Mouse (Mus musculus): ENCODE measurements around the gene Krt27. TPM values are rescaled to one million over a fixed set of nuclear protein-coding genes. Genes with fewer than 3 reads are reported as not detected.

The Krt27 gene
- polyA plus RNA-seq, 1 experiment from 2014 or later = not detected

DNA sequence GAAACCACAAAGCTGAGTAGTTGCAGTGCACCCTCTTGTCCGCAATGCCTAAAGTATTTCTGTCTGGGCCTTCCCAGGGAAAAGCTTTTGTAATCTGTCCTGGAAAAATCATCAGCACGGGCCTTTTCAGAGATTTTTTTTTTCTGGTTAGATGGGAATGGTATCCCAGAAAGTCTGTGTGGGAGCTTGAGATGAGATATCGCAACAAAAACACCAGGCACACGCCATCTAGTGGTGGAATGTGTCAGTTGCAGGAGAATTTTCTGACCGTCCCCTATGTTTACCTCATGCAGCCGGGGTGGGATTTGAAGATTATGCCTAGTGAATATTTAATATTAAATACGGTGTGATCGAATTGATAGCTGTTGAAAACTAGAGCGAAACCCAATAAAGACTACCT lies 13.5 kb upstream of the Krt27 start:
- Histone ChIP-seq H3K27me3 (ENCODE audit: control insufficient read depth, insufficient read depth, low read length) (no peaks in the 10 kb centered on the region), H3K4me3 (ENCODE audit: low read depth, low read length) (no peak overlapping the region), H3K9ac (ENCODE audit: low read depth, low read length) (no peak overlapping the region), H3K4me1 (replicated peaks; ENCODE audit: control insufficient read depth, insufficient read depth, low read length) (no peaks in the 10 kb centered on the region), H3K9me3 (ENCODE audit: control insufficient read depth, low read length) (no peaks in the 10 kb centered on the region), H3K36me3 (ENCODE audit: control insufficient read depth, insufficient read depth, low read length) (no peaks in the 10 kb centered on the region), H3K27ac (ENCODE audit: low read depth, low read length) (no peak overlapping the region), H3K4me2 (replicated peaks; ENCODE audit: low read depth, low read length) (no peak overlapping the region)
- peak; percentile 78 for DNase-seq (ENCODE audit: low spot score)
- 25% methylated on average over 9 of the region's 9 CpGs for WGBS
- no peak for ATAC-seq (ENCODE audit: low FRiP score)

GRCm38 (mm10) chr11:99361423-99361822 lies 10.5 kb upstream of the Krt27 start:
- no peak overlapping the region for H3K4me2 ChIP-seq (replicated peaks; ENCODE audit: low read depth, low read length)
- WGBS = 88% methylated on average over 8 of the region's 8 CpGs
- no peaks in the 10 kb centered on the region for H3K9me3 ChIP-seq (ENCODE audit: control insufficient read depth, low read length)
- DNase-seq (ENCODE audit: low spot score) (no peak), ATAC-seq (ENCODE audit: low FRiP score) (no peak)
- H3K4me1 ChIP-seq (replicated peaks; ENCODE audit: control insufficient read depth, insufficient read depth, low read length) = no peaks in the 10 kb centered on the region
- H3K27ac ChIP-seq (ENCODE audit: low read depth, low read length) = no peak overlapping the region
- H3K36me3 ChIP-seq (ENCODE audit: control insufficient read depth, insufficient read depth, low read length) = no peaks in the 10 kb centered on the region
- no peak overlapping the region for H3K4me3 ChIP-seq (ENCODE audit: low read depth, low read length)
- H3K27me3 ChIP-seq (ENCODE audit: control insufficient read depth, insufficient read depth, low read length) = no peaks in the 10 kb centered on the region
- no peak overlapping the region for H3K9ac ChIP-seq (ENCODE audit: low read depth, low read length)

DNA sequence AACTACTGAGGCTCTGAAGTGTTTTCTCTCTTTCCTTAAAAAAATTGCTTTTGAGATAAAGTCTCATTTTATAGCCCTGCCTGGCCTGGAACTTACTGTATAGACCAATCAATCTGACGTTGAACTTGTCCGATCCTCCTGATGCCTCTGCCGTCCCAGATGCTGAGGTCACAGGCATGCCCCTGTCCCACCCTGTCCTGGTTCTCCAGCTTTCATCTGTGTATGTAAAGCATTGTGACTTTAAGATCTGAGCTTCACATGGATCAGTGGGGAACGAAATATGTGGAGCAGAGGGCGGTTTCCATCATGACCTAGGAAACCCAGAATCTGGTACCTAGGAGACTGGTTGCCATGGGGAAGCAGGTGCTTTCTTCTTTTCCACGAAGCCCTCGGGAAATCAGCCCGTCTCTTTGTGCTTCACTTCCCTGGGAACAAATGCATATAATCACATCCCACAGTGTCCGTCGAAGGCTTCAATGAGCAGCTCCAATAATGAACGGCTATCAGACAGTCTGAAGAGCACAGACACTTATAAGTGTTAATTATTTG lies 11.5 kb downstream of the Krt27 start:
- H3K4me2 ChIP-seq (replicated peaks; ENCODE audit: low read depth, low read length) = no peak overlapping the region
- H3K4me3 ChIP-seq (ENCODE audit: low read depth, low read length) = no peak overlapping the region
- DNase-seq (ENCODE audit: low spot score) (peak; percentile 75), ATAC-seq (ENCODE audit: low FRiP score) (peak; percentile 63; the same call in 1 of the 2 replicates)
- peak overlapping the region; percentile 24; the same call in 1 of the 2 replicates for H3K27ac ChIP-seq (ENCODE audit: low read depth, low read length)
- no peaks in the 10 kb centered on the region for H3K9me3 ChIP-seq (ENCODE audit: control insufficient read depth, low read length)
- H3K36me3 ChIP-seq (ENCODE audit: control insufficient read depth, insufficient read depth, low read length) = no peaks in the 10 kb centered on the region
- no peaks in the 10 kb centered on the region for H3K4me1 ChIP-seq (replicated peaks; ENCODE audit: control insufficient read depth, insufficient read depth, low read length)
- H3K27me3 ChIP-seq (ENCODE audit: control insufficient read depth, insufficient read depth, low read length) = no peaks in the 10 kb centered on the region
- WGBS = 40% methylated on average over 11 of the region's 11 CpGs
- no peak overlapping the region for H3K9ac ChIP-seq (ENCODE audit: low read depth, low read length)

DNA sequence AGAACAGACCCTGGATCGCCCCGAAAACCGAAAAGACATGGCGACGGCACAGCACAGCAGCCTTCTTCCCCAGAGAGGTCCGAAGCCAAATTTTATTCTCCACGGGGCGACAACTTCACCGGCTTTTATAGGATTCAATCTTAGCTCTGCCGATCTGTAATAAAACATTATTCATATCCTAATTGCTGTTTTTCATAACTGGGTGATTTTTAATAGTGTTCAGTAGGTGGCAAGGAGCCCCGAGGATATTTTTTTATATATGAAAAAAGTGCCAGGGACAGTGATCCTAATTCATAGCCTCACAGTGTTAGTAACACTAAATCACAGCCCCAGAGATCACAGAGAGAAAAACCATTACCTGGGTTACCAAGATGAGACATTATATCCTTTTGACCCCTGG lies 13.0 kb downstream of the Krt27 start, which contains the start of gene Krt26:
TSS of gene Krt26 (minus strand) at position 101 of the 400 bp plus-strand sequence.
- no peak for ATAC-seq (ENCODE audit: low FRiP score)
- no peak within 1 kb of the TSS for H3K9ac ChIP-seq (ENCODE audit: low read depth, low read length)
- no peaks in the 10 kb centered on the region for H3K9me3 ChIP-seq (ENCODE audit: control insufficient read depth, low read length)
- no peak for DNase-seq (ENCODE audit: low spot score)
- no peaks in the 10 kb centered on the region for H3K36me3 ChIP-seq (ENCODE audit: control insufficient read depth, insufficient read depth, low read length)
- H3K4me2 ChIP-seq (replicated peaks; ENCODE audit: low read depth, low read length) = no peak within 1 kb of the TSS
- no peaks in the 10 kb centered on the region for H3K27me3 ChIP-seq (ENCODE audit: control insufficient read depth, insufficient read depth, low read length)
- no peaks in the 10 kb centered on the region for H3K4me1 ChIP-seq (replicated peaks; ENCODE audit: control insufficient read depth, insufficient read depth, low read length)
- whole genome bisulfite sequencing = 91% methylated on average over 11 of the region's 11 CpGs
- H3K27ac ChIP-seq (ENCODE audit: low read depth, low read length) = no peak within 1 kb of the TSS
- H3K4me3 ChIP-seq (ENCODE audit: low read depth, low read length) = no peak within 1 kb of the TSS

DNA sequence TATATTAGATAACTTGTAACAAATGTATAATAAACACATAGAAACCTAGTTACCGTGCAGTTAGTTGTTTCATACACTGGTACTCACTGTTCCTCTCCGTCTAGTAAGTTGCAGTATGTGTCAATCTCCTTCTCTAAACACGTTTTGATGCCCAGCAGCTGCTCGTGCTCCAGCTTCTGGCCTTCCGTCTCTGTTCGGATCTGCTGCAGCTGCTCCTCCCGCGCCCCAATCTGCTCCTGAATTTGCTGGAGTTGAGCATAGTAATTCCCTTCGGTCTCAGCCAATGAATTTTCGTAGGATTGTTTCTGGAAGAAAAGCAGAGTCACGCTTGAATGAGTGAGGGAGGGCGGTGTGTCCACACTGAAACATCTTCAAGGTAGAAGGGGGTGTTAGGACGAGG lies 17.5 kb downstream of the Krt27 start:
- no peaks in the 10 kb centered on the region for H3K27me3 ChIP-seq (ENCODE audit: control insufficient read depth, insufficient read depth, low read length)
- DNase-seq (ENCODE audit: low spot score) = no peak

GRCm38 (mm10) chr11:99329655-99330054 lies 21.2 kb downstream of the Krt27 start:
- no peak overlapping the region for H3K4me2 ChIP-seq (replicated peaks; ENCODE audit: low read depth, low read length)
- H3K9ac ChIP-seq (ENCODE audit: low read depth, low read length) = no peak overlapping the region
- H3K36me3 ChIP-seq (ENCODE audit: control insufficient read depth, insufficient read depth, low read length) = no peaks in the 10 kb centered on the region
- H3K9me3 ChIP-seq (ENCODE audit: control insufficient read depth, low read length) = no peaks in the 10 kb centered on the region
- H3K27me3 ChIP-seq (ENCODE audit: control insufficient read depth, insufficient read depth, low read length) = no peaks in the 10 kb centered on the region
- H3K4me3 ChIP-seq (ENCODE audit: low read depth, low read length) = no peak overlapping the region
- no peaks in the 10 kb centered on the region for H3K4me1 ChIP-seq (replicated peaks; ENCODE audit: control insufficient read depth, insufficient read depth, low read length)
- ATAC-seq (ENCODE audit: low FRiP score) (no peak), DNase-seq (ENCODE audit: low spot score) (no peak)
- 74% methylated on average over 2 of the region's 2 CpGs for WGBS
- H3K27ac ChIP-seq (ENCODE audit: low read depth, low read length) = no peak overlapping the region

More for the DNA sequence above, 17.5 kb downstream of the Krt27 start:
- H3K4me3 ChIP-seq (ENCODE audit: low read depth, low read length) = no peak overlapping the region
- no peaks in the 10 kb centered on the region for H3K4me1 ChIP-seq (replicated peaks; ENCODE audit: control insufficient read depth, insufficient read depth, low read length)
- 70% methylated on average over 13 of the region's 13 CpGs for WGBS
- no peak for ATAC-seq (ENCODE audit: low FRiP score)
- no peak overlapping the region for H3K9ac ChIP-seq (ENCODE audit: low read depth, low read length)
- H3K4me2 ChIP-seq (replicated peaks; ENCODE audit: low read depth, low read length) = no peak overlapping the region
- no peaks in the 10 kb centered on the region for H3K36me3 ChIP-seq (ENCODE audit: control insufficient read depth, insufficient read depth, low read length)
- H3K9me3 ChIP-seq (ENCODE audit: control insufficient read depth, low read length) = no peaks in the 10 kb centered on the region
- no peak overlapping the region for H3K27ac ChIP-seq (ENCODE audit: low read depth, low read length)

DNA sequence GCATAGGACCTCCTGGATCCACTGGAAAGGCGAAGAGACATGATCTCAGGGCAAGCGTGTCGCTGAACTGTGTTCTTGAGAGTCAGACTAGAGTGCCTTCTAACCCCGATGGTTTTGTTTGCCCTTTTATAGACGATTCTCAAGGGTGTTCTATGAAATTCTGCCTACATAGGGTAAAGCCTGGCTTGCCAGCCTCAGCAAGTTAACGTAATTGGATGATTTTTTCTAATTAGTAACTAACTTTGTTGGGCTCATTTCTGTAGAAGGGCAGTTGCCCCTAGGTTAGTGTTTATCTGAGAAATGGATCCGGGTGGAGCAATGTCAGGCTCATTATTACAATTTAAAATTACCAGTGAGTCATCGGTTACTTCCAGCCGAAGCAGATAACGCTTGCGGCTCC lies 28.1 kb downstream of the Krt27 start, which contains the start of gene Krt25:
TSS of gene Krt25 (minus strand) at position 101 of the 400 bp plus-strand sequence.
- DNase-seq (ENCODE audit: low spot score) (no peak), ATAC-seq (ENCODE audit: low FRiP score) (no peak)
- H3K27me3 ChIP-seq (ENCODE audit: control insufficient read depth, insufficient read depth, low read length) = no peaks in the 10 kb centered on the region
- H3K9ac ChIP-seq (ENCODE audit: low read depth, low read length) = no peak within 1 kb of the TSS
- H3K9me3 ChIP-seq (ENCODE audit: control insufficient read depth, low read length) = no peaks in the 10 kb centered on the region
- H3K4me2 ChIP-seq (replicated peaks; ENCODE audit: low read depth, low read length) = no peak within 1 kb of the TSS
- H3K4me3 ChIP-seq (ENCODE audit: low read depth, low read length) = no peak within 1 kb of the TSS
- 90% methylated on average over 11 of the region's 11 CpGs for WGBS
- H3K27ac ChIP-seq (ENCODE audit: low read depth, low read length) = no peak within 1 kb of the TSS
- H3K4me1 ChIP-seq (replicated peaks; ENCODE audit: control insufficient read depth, insufficient read depth, low read length) = no peaks in the 10 kb centered on the region
- no peaks in the 10 kb centered on the region for H3K36me3 ChIP-seq (ENCODE audit: control insufficient read depth, insufficient read depth, low read length)

DNA sequence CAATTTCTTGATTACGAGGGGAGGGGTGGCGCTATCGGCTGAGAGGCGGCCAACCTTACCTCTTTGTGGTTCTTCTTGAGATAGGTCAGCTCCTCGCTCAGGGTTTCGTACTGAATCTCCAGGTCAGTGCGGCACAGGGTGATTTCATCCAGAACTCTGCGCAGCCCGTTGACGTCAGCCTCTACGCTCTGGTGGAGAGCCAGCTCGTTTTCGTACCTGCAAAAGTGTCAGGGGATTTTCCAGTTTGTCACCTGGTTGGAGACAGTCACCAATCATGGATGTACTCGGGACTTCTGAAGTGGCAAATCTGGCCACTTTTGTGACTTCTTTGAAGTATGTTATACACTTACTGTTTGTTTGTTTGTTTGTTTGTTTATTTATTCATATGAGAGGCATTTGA lies 29.8 kb downstream of the Krt27 start:
- Histone ChIP-seq H3K4me3 (ENCODE audit: low read depth, low read length) (no peak overlapping the region), H3K9me3 (ENCODE audit: control insufficient read depth, low read length) (no peaks in the 10 kb centered on the region), H3K9ac (ENCODE audit: low read depth, low read length) (no peak overlapping the region), H3K4me2 (replicated peaks; ENCODE audit: low read depth, low read length) (no peak overlapping the region), H3K4me1 (replicated peaks; ENCODE audit: control insufficient read depth, insufficient read depth, low read length) (no peaks in the 10 kb centered on the region), H3K27me3 (ENCODE audit: control insufficient read depth, insufficient read depth, low read length) (no peaks in the 10 kb centered on the region), H3K27ac (ENCODE audit: low read depth, low read length) (no peak overlapping the region), H3K36me3 (ENCODE audit: control insufficient read depth, insufficient read depth, low read length) (no peaks in the 10 kb centered on the region)
- 92% methylated on average over 14 of the region's 14 CpGs for WGBS
- ATAC-seq (ENCODE audit: low FRiP score) (no peak), DNase-seq (ENCODE audit: low spot score) (no peak)

GRCm38 (mm10) chr11:99319127-99319526 lies 31.8 kb downstream of the Krt27 start:
- DNase-seq (ENCODE audit: low spot score) (no peak), ATAC-seq (ENCODE audit: low FRiP score) (no peak)
- Histone ChIP-seq H3K36me3 (ENCODE audit: control insufficient read depth, insufficient read depth, low read length) (no peaks in the 10 kb centered on the region), H3K9me3 (ENCODE audit: control insufficient read depth, low read length) (no peaks in the 10 kb centered on the region), H3K27ac (ENCODE audit: low read depth, low read length) (no peak overlapping the region), H3K4me1 (replicated peaks; ENCODE audit: control insufficient read depth, insufficient read depth, low read length) (no peaks in the 10 kb centered on the region), H3K27me3 (ENCODE audit: control insufficient read depth, insufficient read depth, low read length) (no peaks in the 10 kb centered on the region), H3K9ac (ENCODE audit: low read depth, low read length) (no peak overlapping the region), H3K4me2 (replicated peaks; ENCODE audit: low read depth, low read length) (no peak overlapping the region), H3K4me3 (ENCODE audit: low read depth, low read length) (no peak overlapping the region)
- WGBS = 81% methylated on average over 9 of the region's 9 CpGs

Measured in hindbrain, embryonic 11.5 days (tissue).